Mouse (Mus musculus) kidney, adult 2 months (tissue): Measurements from ENCODE around the gene Gm17490.

ENCODE experiments used
- CTCF ChIP-seq: fragments of 200-500 bp; conservative IDR thresholded peaks from 2 replicates; pipeline ENCODE4 v1.5.1; 2011; ENCODE audit warnings: low read depth, mild to moderate bottlenecking, control low read depth, low read length, moderate library complexity, mixed read lengths; ENCODE audit not compliant: insufficient read depth, insufficient read length
- POLR2A ChIP-seq: fragments of 200-500 bp; IDR thresholded peaks from one replicate; pipeline ENCODE4 v1.6.1; 2011; ENCODE audit warnings: low read depth, low read length, control low read depth

GRCm38 (mm10) chr2:11579399-11579798 is 46.7 kb downstream of the Gm17490 start:
- TF ChIP-seq CTCF, result no peak
- no peak for TF ChIP-seq POLR2A
